ENCODE assay signal across 21 mouse cellular contexts in genomic region chr9:27401169-27401568, GRCm38 (mm10). TPM values are rescaled to one million over a fixed set of nuclear protein-coding genes. Genes with fewer than 3 reads are reported as not detected.
"Had no signal": no experiment of that assay in that cellular context is flagged by ENCODE, and none has a peak within 500 bp of the region (broad histone marks: within the 10 kb centered on the region; RNA-seq: fewer than 3 reads in every experiment).

No protein-coding gene starts in this region.

- H3K36me3 ChIP-seq: intestine, embryonic 15.5 days; kidney, embryonic 15.5 days; limb, embryonic 13.5 days; midbrain, embryonic 13.5 days; neural tube, embryonic 15.5 days had no signal

- H3K9me3 ChIP-seq: intestine, embryonic 15.5 days; kidney, embryonic 15.5 days; limb, embryonic 13.5 days; midbrain, embryonic 13.5 days; neural tube, embryonic 15.5 days had no signal

- H3K4me2 ChIP-seq: intestine, embryonic 15.5 days; kidney, embryonic 15.5 days; limb, embryonic 13.5 days; midbrain, embryonic 13.5 days; neural tube, embryonic 15.5 days had no signal

- ATAC-seq: intestine, embryonic 15.5 days; midbrain, embryonic 13.5 days had no signal

- H3K27me3 ChIP-seq: intestine, embryonic 15.5 days; kidney, embryonic 15.5 days; limb, embryonic 13.5 days; midbrain, embryonic 13.5 days; neural tube, embryonic 15.5 days had no signal

- H3K4me3 ChIP-seq: intestine, embryonic 15.5 days; kidney, embryonic 15.5 days; left cerebral cortex, adult 2 months; limb, embryonic 13.5 days; midbrain, embryonic 13.5 days; myocyte; neural tube, embryonic 15.5 days had no signal

- H3K4me1 ChIP-seq: intestine, embryonic 15.5 days; kidney, embryonic 15.5 days; limb, embryonic 13.5 days; midbrain, embryonic 13.5 days; neural tube, embryonic 15.5 days had no signal

- H3K9ac ChIP-seq: intestine, embryonic 15.5 days; kidney, embryonic 15.5 days; limb, embryonic 13.5 days; liver, embryonic 14.5 days; midbrain, embryonic 13.5 days; neural tube, embryonic 15.5 days had no signal

- H3K27ac ChIP-seq: intestine, embryonic 15.5 days; kidney, embryonic 15.5 days; left cerebral cortex, adult 2 months; limb, embryonic 13.5 days; liver, embryonic 14.5 days; midbrain, embryonic 13.5 days; neural tube, embryonic 15.5 days had no signal

- DNase-seq: kidney, adult 18-20 months; kidney, postnatal 14 days; lung, adult 18-20 months; spleen, adult 18-20 months; thymus, adult 2 months; thymus, postnatal 25 days had no signal

RNA-seq across cellular contexts. Expression of gene Spata19, which starts 4.6 kb away (rescaled TPM):
- total RNA-seq: left cerebral cortex, postnatal 36 days; liver, adult 2 months; megakaryocyte-erythroid progenitor cell, adult 5-6 weeks had no signal
- polyA plus RNA-seq: intestine, embryonic 15.5 days; kidney, embryonic 15.5 days; limb, embryonic 13.5 days; liver, adult 2 months; liver, embryonic 14.5 days; lung, embryonic 16.5 days; midbrain, embryonic 13.5 days; myocyte; neural tube, embryonic 11.5 days; neural tube, embryonic 15.5 days; stomach, embryonic 14.5 days; urinary bladder, adult 2 months had no signal
